Mouse (Mus musculus): ENCODE data around the gene Fgd4. TPM values are rescaled to one million over a fixed set of nuclear protein-coding genes. Genes with fewer than 3 reads are reported as not detected.
"Not testable (repeated sequence)": the region's sequence is repeated elsewhere in the genome, so short reads cannot be mapped to it uniquely, and the experiment has no call there.

Gene Fgd4
- polyA plus RNA-seq, 1 experiment = 16.6 TPM

GRCm38 (mm10) chr16:16554098-16554497 is 46.3 kb downstream of the Fgd4 start:
- Histone ChIP-seq H3K4me3 (ENCODE audit: low read depth, low read length) (no peak overlapping the region), H3K36me3 (ENCODE audit: control insufficient read depth, insufficient read depth, low read length, poor library complexity, severe bottlenecking) (no peaks in the 10 kb centered on the region), H3K4me1 (ENCODE audit: control insufficient read depth, insufficient read depth, low read length) (no peaks in the 10 kb centered on the region), H3K9ac (ENCODE audit: low read depth, poor library complexity, severe bottlenecking) (no peak overlapping the region), H3K9me3 (replicated peaks; ENCODE audit: control insufficient read depth, insufficient read depth, low read length, poor library complexity, severe bottlenecking) (no peaks in the 10 kb centered on the region), H3K27me3 (ENCODE audit: control insufficient read depth, insufficient read depth, low read length, poor library complexity, severe bottlenecking) (no peaks in the 10 kb centered on the region), H3K27ac (ENCODE audit: insufficient read depth, low read length) (no peak overlapping the region)
- TF ChIP-seq POLR2A (IDR thresholded peaks at IDR 0.05; ENCODE audit: insufficient read depth, low read length) = no peak
- no peak for TF ChIP-seq EP300 (IDR thresholded peaks at IDR 0.05; ENCODE audit: insufficient read depth, low read depth, low read length)
- no peak for TF ChIP-seq CTCF (IDR thresholded peaks at IDR 0.05; ENCODE audit: low read depth, low read length)

GRCm38 (mm10) chr16:16552197-16552596 is 48.2 kb downstream of the Fgd4 start:
- H3K4me3 ChIP-seq (ENCODE audit: low read depth, low read length) = no peak overlapping the region
- H3K36me3 ChIP-seq (ENCODE audit: control insufficient read depth, insufficient read depth, low read length, poor library complexity, severe bottlenecking) = no peaks in the 10 kb centered on the region
- H3K4me1 ChIP-seq (ENCODE audit: control insufficient read depth, insufficient read depth, low read length) = no peaks in the 10 kb centered on the region
- no peaks in the 10 kb centered on the region for H3K9me3 ChIP-seq (replicated peaks; ENCODE audit: control insufficient read depth, insufficient read depth, low read length, poor library complexity, severe bottlenecking)
- TF ChIP-seq EP300 (IDR thresholded peaks at IDR 0.05; ENCODE audit: insufficient read depth, low read depth, low read length) = no peak
- no peak for TF ChIP-seq CTCF (IDR thresholded peaks at IDR 0.05; ENCODE audit: low read depth, low read length)
- TF ChIP-seq POLR2A (IDR thresholded peaks at IDR 0.05; ENCODE audit: insufficient read depth, low read length) = no peak
- H3K27me3 ChIP-seq (ENCODE audit: control insufficient read depth, insufficient read depth, low read length, poor library complexity, severe bottlenecking) = no peaks in the 10 kb centered on the region
- no peak overlapping the region for H3K27ac ChIP-seq (ENCODE audit: insufficient read depth, low read length)
- no peak overlapping the region for H3K9ac ChIP-seq (ENCODE audit: low read depth, poor library complexity, severe bottlenecking)

GRCm38 (mm10) chr16:16549105-16549504 is 51.2 kb downstream of the Fgd4 start:
- H3K4me1 ChIP-seq (ENCODE audit: control insufficient read depth, insufficient read depth, low read length) = peaks cover 4% of the 10 kb centered on the region
- H3K36me3 ChIP-seq (ENCODE audit: control insufficient read depth, insufficient read depth, low read length, poor library complexity, severe bottlenecking) = no peaks in the 10 kb centered on the region
- TF ChIP-seq POLR2A (IDR thresholded peaks at IDR 0.05; ENCODE audit: insufficient read depth, low read length) = no peak
- TF ChIP-seq EP300 (IDR thresholded peaks at IDR 0.05; ENCODE audit: insufficient read depth, low read depth, low read length) = no peak
- no peak for TF ChIP-seq CTCF (IDR thresholded peaks at IDR 0.05; ENCODE audit: low read depth, low read length)
- no peak overlapping the region for H3K4me3 ChIP-seq (ENCODE audit: low read depth, low read length)
- no peak overlapping the region for H3K27ac ChIP-seq (ENCODE audit: insufficient read depth, low read length)
- no peaks in the 10 kb centered on the region for H3K27me3 ChIP-seq (ENCODE audit: control insufficient read depth, insufficient read depth, low read length, poor library complexity, severe bottlenecking)
- no peak overlapping the region for H3K9ac ChIP-seq (ENCODE audit: low read depth, poor library complexity, severe bottlenecking)
- H3K9me3 ChIP-seq (replicated peaks; ENCODE audit: control insufficient read depth, insufficient read depth, low read length, poor library complexity, severe bottlenecking) = no peaks in the 10 kb centered on the region

- Histone ChIP-seq H3K9ac (ENCODE audit: low read depth, poor library complexity, severe bottlenecking) (no peak overlapping the region), H3K4me1 (ENCODE audit: control insufficient read depth, insufficient read depth, low read length) (peaks cover 4% of the 10 kb centered on the region), H3K4me3 (ENCODE audit: low read depth, low read length) (peak overlapping the region; percentile 52; the same call in 1 of the 2 replicates), H3K27me3 (ENCODE audit: control insufficient read depth, insufficient read depth, low read length, poor library complexity, severe bottlenecking) (no peaks in the 10 kb centered on the region), H3K27ac (ENCODE audit: insufficient read depth, low read length) (no peak overlapping the region), H3K36me3 (ENCODE audit: control insufficient read depth, insufficient read depth, low read length, poor library complexity, severe bottlenecking) (no peaks in the 10 kb centered on the region), H3K9me3 (replicated peaks; ENCODE audit: control insufficient read depth, insufficient read depth, low read length, poor library complexity, severe bottlenecking) (no peaks in the 10 kb centered on the region)
- no peak for TF ChIP-seq POLR2A (IDR thresholded peaks at IDR 0.05; ENCODE audit: insufficient read depth, low read length)
- TF ChIP-seq CTCF (IDR thresholded peaks at IDR 0.05; ENCODE audit: low read depth, low read length) = no peak
- TF ChIP-seq EP300 (IDR thresholded peaks at IDR 0.05; ENCODE audit: insufficient read depth, low read depth, low read length) = no peak
Observed at GRCm38 (mm10) chr16:16546657-16547056, 53.7 kb downstream of the Fgd4 start.

GRCm38 (mm10) chr16:16542956-16543441 is 57.4 kb downstream of the Fgd4 start:
- H3K4me3 ChIP-seq (ENCODE audit: low read depth, low read length) = no peak overlapping the region
- TF ChIP-seq CTCF (IDR thresholded peaks at IDR 0.05; ENCODE audit: low read depth, low read length) (no peak), POLR2A (IDR thresholded peaks at IDR 0.05; ENCODE audit: insufficient read depth, low read length) (no peak), EP300 (IDR thresholded peaks at IDR 0.05; ENCODE audit: insufficient read depth, low read depth, low read length) (no peak)
- no peaks in the 10 kb centered on the region for H3K9me3 ChIP-seq (replicated peaks; ENCODE audit: control insufficient read depth, insufficient read depth, low read length, poor library complexity, severe bottlenecking)
- H3K27ac ChIP-seq (ENCODE audit: insufficient read depth, low read length) = no peak overlapping the region
- peaks cover 4% of the 10 kb centered on the region for H3K4me1 ChIP-seq (ENCODE audit: control insufficient read depth, insufficient read depth, low read length)
- H3K27me3 ChIP-seq (ENCODE audit: control insufficient read depth, insufficient read depth, low read length, poor library complexity, severe bottlenecking) = no peaks in the 10 kb centered on the region
- no peaks in the 10 kb centered on the region for H3K36me3 ChIP-seq (ENCODE audit: control insufficient read depth, insufficient read depth, low read length, poor library complexity, severe bottlenecking)
- H3K9ac ChIP-seq (ENCODE audit: low read depth, poor library complexity, severe bottlenecking) = no peak overlapping the region

- not testable (repeated sequence) for H3K9ac ChIP-seq (ENCODE audit: low read depth, poor library complexity, severe bottlenecking); H3K4me1 ChIP-seq (ENCODE audit: control insufficient read depth, insufficient read depth, low read length); H3K9me3 ChIP-seq (replicated peaks; ENCODE audit: control insufficient read depth, insufficient read depth, low read length, poor library complexity, severe bottlenecking); H3K4me3 ChIP-seq (ENCODE audit: low read depth, low read length); H3K27me3 ChIP-seq (ENCODE audit: control insufficient read depth, insufficient read depth, low read length, poor library complexity, severe bottlenecking); H3K36me3 ChIP-seq (ENCODE audit: control insufficient read depth, insufficient read depth, low read length, poor library complexity, severe bottlenecking); H3K27ac ChIP-seq (ENCODE audit: insufficient read depth, low read length)
Observed at GRCm38 (mm10) chr16:16539396-16539795, 61.0 kb downstream of the Fgd4 start.

Data from ES-Bruce4 (cell line).